Mouse (Mus musculus): ENCODE measurements around the gene Batf.

The Batf gene

GRCm38 (mm10) chr12:85728181-85728580 is 41.7 kb downstream of the Batf start:
- no peak for DNase-seq (ENCODE audit: low spot score in 2 of 2)

GRCm38 (mm10) chr12:85729022-85729944 is 42.8 kb downstream of the Batf start:
- DNase-seq (ENCODE audit: low spot score in 2 of 2) = peak in 1 of 2 experiments; percentile 81

GRCm38 (mm10) chr12:85729945-85730290 is 43.4 kb downstream of the Batf start:
- DNase-seq (ENCODE audit: low spot score in 2 of 2) = no peak

GRCm38 (mm10) chr12:85736203-85736602 is 49.7 kb downstream of the Batf start:
- no peak for DNase-seq (ENCODE audit: low spot score in 2 of 2)

GRCm38 (mm10) chr12:85736960-85737359 is 50.5 kb downstream of the Batf start:
- DNase-seq (ENCODE audit: low spot score in 2 of 2) = no peak

GRCm38 (mm10) chr12:85745827-85746695 is 59.6 kb downstream of the Batf start, which contains the start of gene Flvcr2:
Gene Flvcr2 (plus strand): TSS chr12:85746539.
- peak; percentile 76 to 84 for DNase-seq (ENCODE audit: low spot score in 2 of 2)

- peak in 1 of 2 experiments; percentile 19 for DNase-seq (ENCODE audit: low spot score in 2 of 2)
Measured at GRCm38 (mm10) chr12:85746696-85747219, 60.3 kb downstream of the Batf start.

- DNase-seq (ENCODE audit: low spot score in 2 of 2) = no peak
Measured at GRCm38 (mm10) chr12:85747343-85747742, 60.9 kb downstream of the Batf start.

- no peak for DNase-seq (ENCODE audit: low spot score in 2 of 2)
Measured at GRCm38 (mm10) chr12:85749861-85750260, 63.4 kb downstream of the Batf start.

GRCm38 (mm10) chr12:85752116-85752515 is 65.6 kb downstream of the Batf start:
- no peak for DNase-seq (ENCODE audit: low spot score in 2 of 2)

GRCm38 (mm10) chr12:85753223-85753622 is 66.8 kb downstream of the Batf start:
- no peak for DNase-seq (ENCODE audit: low spot score in 2 of 2)

- DNase-seq (ENCODE audit: low spot score in 2 of 2) = no peak
Measured at GRCm38 (mm10) chr12:85754611-85755265, 68.3 kb downstream of the Batf start.

- DNase-seq (ENCODE audit: low spot score in 2 of 2) = no peak
Measured at GRCm38 (mm10) chr12:85756455-85756854, 70.0 kb downstream of the Batf start.

- DNase-seq (ENCODE audit: low spot score in 2 of 2) = no peak
Measured at GRCm38 (mm10) chr12:85757074-85757473, 70.6 kb downstream of the Batf start.
